Mouse (Mus musculus) forebrain, embryonic 15.5 days (tissue): ENCODE measurements around the gene Stk38l. TPM values are rescaled to one million over a fixed set of nuclear protein-coding genes. Genes with fewer than 3 reads are reported as not detected.
"Not testable (repeated sequence)": the region's sequence is repeated elsewhere in the genome, so short reads cannot be mapped to it uniquely, and the experiment has no call there.

ENCODE experiments used
- ATAC-seq: fragments of 200-750 bp; cut with Nextera tagmentation; replicated peaks from 2 replicates; pipeline ENCODE4 v1.8.0; 2017; ENCODE audit warnings: mild to moderate bottlenecking, moderate TSS enrichment, moderate library complexity
- H3K27ac ChIP-seq: fragments of 300-500 bp; sonication (generic); replicated peaks from 2 replicates; pipeline ENCODE4 v1.5.1; 2015; ENCODE audit warnings: mild to moderate bottlenecking, inconsistent platforms
- H3K27me3 ChIP-seq: fragments of 300-500 bp; sonication (generic); 2 replicates; pipeline ENCODE4 v1.6.1; 2015; ENCODE audit warnings: inconsistent platforms
- H3K36me3 ChIP-seq: fragments of 300-500 bp; sonication (generic); 2 replicates; pipeline ENCODE4 v1.6.1; 2015; ENCODE audit warnings: mild to moderate bottlenecking, inconsistent platforms
- H3K4me1 ChIP-seq: fragments of 300-500 bp; sonication (generic); 2 replicates; pipeline ENCODE4 v1.6.1; 2015; ENCODE audit warnings: inconsistent platforms
- H3K4me2 ChIP-seq: fragments of 300-500 bp; sonication (generic); replicated peaks from 2 replicates; pipeline ENCODE4 v1.6.1; 2015; ENCODE audit warnings: mild to moderate bottlenecking, inconsistent platforms
- H3K4me3 ChIP-seq: fragments of 300-500 bp; sonication (generic); 2 replicates; pipeline ENCODE4 v1.5.1; 2015; ENCODE audit warnings: mild to moderate bottlenecking, inconsistent platforms
- H3K9ac ChIP-seq: fragments of 300-500 bp; sonication (generic); replicated peaks from 2 replicates; pipeline ENCODE4 v1.6.1; 2015; ENCODE audit warnings: mild to moderate bottlenecking, inconsistent platforms
- H3K9me3 ChIP-seq: fragments of 300-500 bp; sonication (generic); 2 replicates; pipeline ENCODE4 v1.6.1; 2016; ENCODE audit warnings: inconsistent platforms
- WGBS: fragments of 180-500 bp; shearing (Covaris S2); methylation state at CpG from one replicate; pipeline ENCODE4 v1.1.7; 2015; ENCODE audit warnings: mixed read lengths; 5-methylcytosine and 5-hydroxymethylcytosine counted together
- polyA plus RNA-seq: library from polyadenylated mRNA; unstranded; fragments of >200 nt; fragmentation: Nextera tagmentation; extraction: Ambion mirVana; gene quantifications from 2 replicates; pipeline ENCODE4 v1.2.1, GENCODE M21; 2015

The Stk38l gene
- polyA plus RNA-seq, 1 experiment from 2014 or later = 13.8 TPM

GRCm38 (mm10) chr6:146760022-146760421 lies 35.2 kb downstream of the Stk38l start:
- ATAC-seq = no peak
- 97% methylated on average over 2 of the region's 2 CpGs for WGBS
- H3K4me3 ChIP-seq = no peak overlapping the region
- no peak overlapping the region for H3K9ac ChIP-seq
- no peak overlapping the region for H3K27ac ChIP-seq
- no peaks in the 10 kb centered on the region for H3K9me3 ChIP-seq
- H3K27me3 ChIP-seq = no peaks in the 10 kb centered on the region
- no peaks in the 10 kb centered on the region for H3K36me3 ChIP-seq
- H3K4me2 ChIP-seq = no peak overlapping the region
- H3K4me1 ChIP-seq = no peaks in the 10 kb centered on the region

- Histone ChIP-seq H3K36me3 (no peaks in the 10 kb centered on the region), H3K27ac (no peak overlapping the region), H3K9me3 (no peaks in the 10 kb centered on the region), H3K27me3 (no peaks in the 10 kb centered on the region), H3K4me3 (no peak overlapping the region), H3K4me1 (no peaks in the 10 kb centered on the region), H3K9ac (no peak overlapping the region), H3K4me2 (no peak overlapping the region)
- ATAC-seq = no peak
- 69% methylated on average over 4 of the region's 4 CpGs for WGBS
Measured at GRCm38 (mm10) chr6:146760736-146761135, 35.9 kb downstream of the Stk38l start.

GRCm38 (mm10) chr6:146762264-146762898 lies 37.6 kb downstream of the Stk38l start:
- H3K9ac ChIP-seq = no peak overlapping the region
- no peaks in the 10 kb centered on the region for H3K4me1 ChIP-seq
- H3K27ac ChIP-seq = no peak overlapping the region
- no peak for ATAC-seq
- H3K4me3 ChIP-seq = no peak overlapping the region
- no peaks in the 10 kb centered on the region for H3K9me3 ChIP-seq
- no peak overlapping the region for H3K4me2 ChIP-seq
- H3K36me3 ChIP-seq = no peaks in the 10 kb centered on the region; the same call in 1 of the 2 replicates
- 65% methylated on average over 5 of the region's 5 CpGs for whole genome bisulfite sequencing
- H3K27me3 ChIP-seq = no peaks in the 10 kb centered on the region

GRCm38 (mm10) chr6:146764593-146764992 lies 39.8 kb downstream of the Stk38l start:
- Histone ChIP-seq H3K9me3 (no peaks in the 10 kb centered on the region), H3K4me3 (no peak overlapping the region), H3K9ac (no peak overlapping the region), H3K4me2 (no peak overlapping the region), H3K27me3 (no peaks in the 10 kb centered on the region), H3K27ac (no peak overlapping the region), H3K4me1 (no peaks in the 10 kb centered on the region), H3K36me3 (peaks cover 10% of the 10 kb centered on the region; the same call in 1 of the 2 replicates)
- 62% methylated on average over 2 of the region's 2 CpGs for WGBS
- no peak for ATAC-seq

- no peaks in the 10 kb centered on the region for H3K27me3 ChIP-seq
- no peak overlapping the region for H3K4me2 ChIP-seq
- no peak overlapping the region for H3K9ac ChIP-seq
- no peak for ATAC-seq
- 83% methylated on average over 4 of the region's 4 CpGs for WGBS
- H3K4me3 ChIP-seq = no peak overlapping the region
- no peaks in the 10 kb centered on the region for H3K9me3 ChIP-seq
- H3K27ac ChIP-seq = no peak overlapping the region
- peaks cover 10% of the 10 kb centered on the region; the same call in 1 of the 2 replicates for H3K36me3 ChIP-seq
- no peaks in the 10 kb centered on the region for H3K4me1 ChIP-seq
Measured at GRCm38 (mm10) chr6:146765270-146765669, 40.5 kb downstream of the Stk38l start.

GRCm38 (mm10) chr6:146768813-146769404 lies 44.1 kb downstream of the Stk38l start:
- Histone ChIP-seq H3K36me3 (peaks cover 14% of the 10 kb centered on the region), H3K4me1 (no peaks in the 10 kb centered on the region), H3K9me3 (no peaks in the 10 kb centered on the region), H3K4me3 (no peak overlapping the region), H3K4me2 (no peak overlapping the region), H3K27ac (no peak overlapping the region), H3K27me3 (no peaks in the 10 kb centered on the region), H3K9ac (no peak overlapping the region)
- ATAC-seq = no peak
- 95% methylated on average over 10 of the region's 10 CpGs for WGBS

GRCm38 (mm10) chr6:146770005-146770745 lies 45.4 kb downstream of the Stk38l start:
- Histone ChIP-seq H3K36me3 (peaks cover 19% of the 10 kb centered on the region), H3K9me3 (no peaks in the 10 kb centered on the region), H3K4me2 (no peak overlapping the region), H3K4me1 (no peaks in the 10 kb centered on the region), H3K27me3 (no peaks in the 10 kb centered on the region), H3K9ac (no peak overlapping the region), H3K4me3 (no peak overlapping the region), H3K27ac (no peak overlapping the region)
- no peak for ATAC-seq
- WGBS = 81% methylated on average over 6 of the region's 6 CpGs

GRCm38 (mm10) chr6:146770808-146771207 lies 46.0 kb downstream of the Stk38l start:
- H3K9ac ChIP-seq = no peak overlapping the region
- H3K4me3 ChIP-seq = no peak overlapping the region
- no peak overlapping the region for H3K4me2 ChIP-seq
- 91% methylated on average over 5 of the region's 5 CpGs for WGBS
- no peaks in the 10 kb centered on the region for H3K9me3 ChIP-seq
- H3K27me3 ChIP-seq = no peaks in the 10 kb centered on the region
- no peak for ATAC-seq
- no peak overlapping the region for H3K27ac ChIP-seq
- no peaks in the 10 kb centered on the region for H3K4me1 ChIP-seq
- H3K36me3 ChIP-seq = peaks cover 19% of the 10 kb centered on the region

GRCm38 (mm10) chr6:146775864-146776263 lies 51.1 kb downstream of the Stk38l start:
- H3K27me3 ChIP-seq, H3K4me1 ChIP-seq, H3K9ac ChIP-seq, H3K4me2 ChIP-seq, ATAC-seq, H3K9me3 ChIP-seq, H3K27ac ChIP-seq, H3K4me3 ChIP-seq: not testable (repeated sequence)
- WGBS = 72% methylated on average over 8 of the region's 8 CpGs
- H3K36me3 ChIP-seq = peaks cover 12% of the 10 kb centered on the region

- peaks cover 9% of the 10 kb centered on the region for H3K36me3 ChIP-seq
- 20% methylated on average over 2 of the region's 2 CpGs for WGBS
Measured at GRCm38 (mm10) chr6:146776610-146777389, 52.0 kb downstream of the Stk38l start.

GRCm38 (mm10) chr6:146778055-146778454 lies 53.3 kb downstream of the Stk38l start:
- 92% methylated on average over 3 of the region's 3 CpGs for WGBS
- Histone ChIP-seq H3K9ac (no peak overlapping the region), H3K27me3 (no peaks in the 10 kb centered on the region), H3K4me2 (no peak overlapping the region), H3K4me3 (no peak overlapping the region), H3K9me3 (no peaks in the 10 kb centered on the region), H3K27ac (no peak overlapping the region), H3K36me3 (peaks cover 7% of the 10 kb centered on the region), H3K4me1 (no peaks in the 10 kb centered on the region)
- ATAC-seq = no peak

More at GRCm38 (mm10) chr6:146776610-146777389, 52.0 kb downstream of the Stk38l start:
- no peaks in the 10 kb centered on the region for H3K4me1 ChIP-seq
- no peak for ATAC-seq
- H3K4me2 ChIP-seq = no peak overlapping the region
- no peaks in the 10 kb centered on the region for H3K27me3 ChIP-seq
- H3K9me3 ChIP-seq = no peaks in the 10 kb centered on the region
- H3K4me3 ChIP-seq = no peak overlapping the region
- no peak overlapping the region for H3K27ac ChIP-seq
- no peak overlapping the region for H3K9ac ChIP-seq

GRCm38 (mm10) chr6:146781566-146781965 lies 56.8 kb downstream of the Stk38l start:
- H3K9me3 ChIP-seq = no peaks in the 10 kb centered on the region
- no peak overlapping the region for H3K4me3 ChIP-seq
- no peaks in the 10 kb centered on the region for H3K27me3 ChIP-seq
- H3K27ac ChIP-seq = no peak overlapping the region
- WGBS = 85% methylated on average over 3 of the region's 3 CpGs
- ATAC-seq = no peak
- no peak overlapping the region for H3K4me2 ChIP-seq
- 0 out of 2 replicates have a peak, but pooled peaks cover 1% of the 10 kb centered on the region for H3K36me3 ChIP-seq
- no peak overlapping the region for H3K9ac ChIP-seq
- no peaks in the 10 kb centered on the region for H3K4me1 ChIP-seq
